Mouse (Mus musculus): ENCODE measurements at regions not wholly inside any gene's neighbourhood (a gene's known extent, or its start where the extent isn't known, plus 50 kb on each side); places are given as distances from the start of the nearest gene placed in this dataset.
"Not testable (repeated sequence)": the region's sequence is repeated elsewhere in the genome, so short reads cannot be mapped to it uniquely, and the experiment has no call there.

DNA sequence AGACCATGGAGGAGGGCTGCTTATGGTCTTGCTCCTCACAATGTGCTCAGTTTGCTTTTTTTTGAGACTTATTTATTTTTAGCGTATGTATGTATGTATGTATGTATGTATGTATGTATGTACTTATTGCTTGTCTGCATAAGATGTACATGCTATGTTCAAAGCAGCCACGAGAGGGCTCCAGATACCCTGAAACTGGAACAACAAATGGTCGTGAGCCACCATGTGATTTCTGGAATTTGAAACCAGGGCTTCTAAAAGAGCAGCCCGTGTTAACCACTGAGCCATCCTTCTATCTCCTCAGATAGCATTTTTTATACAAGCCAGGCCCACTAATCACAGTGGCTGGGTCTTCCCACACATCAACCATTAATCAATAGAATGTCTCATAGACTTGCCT lies 611.2 kb downstream of the 5730507C01Rik start:
- DNase-seq = no peak

DNA sequence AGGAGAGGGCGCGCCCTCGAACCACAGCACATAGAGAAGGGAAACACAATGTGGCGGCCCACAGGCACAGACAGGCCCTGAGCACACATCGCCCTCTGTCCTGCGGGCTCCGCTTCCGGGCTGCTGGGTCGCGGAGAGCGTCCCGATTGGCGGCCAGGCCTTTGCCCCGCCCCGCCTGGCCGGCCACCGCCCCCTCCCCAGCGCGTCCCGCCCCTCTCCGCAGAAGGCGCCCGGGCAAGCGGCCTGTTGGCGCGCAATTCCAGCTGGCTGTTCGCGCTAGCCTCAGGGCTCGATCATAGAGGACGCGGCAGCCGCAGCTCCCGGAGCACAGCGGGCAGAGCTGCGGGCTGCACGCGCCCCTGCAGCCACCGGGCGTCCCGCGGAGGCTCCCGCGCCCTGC lies 661.3 kb downstream of the 5730507C01Rik start:
- no peak for DNase-seq

GRCm38 (mm10) chr12:19192396-19192795 lies 678.1 kb downstream of the 5730507C01Rik start:
- no peak for DNase-seq

GRCm38 (mm10) chr12:19193041-19193440 lies 678.7 kb downstream of the 5730507C01Rik start:
- not testable (repeated sequence) for DNase-seq

GRCm38 (mm10) chr12:19223996-19224395 lies 709.7 kb downstream of the 5730507C01Rik start:
- not testable (repeated sequence) for DNase-seq

DNA sequence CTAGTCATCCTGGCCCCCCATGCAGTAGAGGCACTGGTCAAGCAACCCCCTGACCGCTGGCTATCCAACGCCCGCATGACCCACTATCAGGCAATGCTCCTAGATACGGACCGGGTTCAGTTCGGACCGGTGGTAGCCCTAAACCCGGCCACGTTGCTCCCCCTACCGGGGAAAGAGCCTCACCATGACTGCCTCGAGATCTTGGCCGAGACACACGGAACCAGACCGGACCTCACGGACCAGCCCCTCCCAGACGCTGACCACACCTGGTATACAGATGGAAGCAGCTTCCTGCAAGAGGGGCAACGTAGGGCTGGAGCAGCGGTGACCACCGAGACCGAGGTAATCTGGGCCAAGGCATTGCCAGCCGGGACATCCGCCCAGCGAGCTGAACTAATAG lies 707.6 kb upstream of the Gm21863 start:
- peak; percentile 4 for DNase-seq

GRCm38 (mm10) chr12:19288271-19288890 lies 665.9 kb upstream of the Gm21863 start:
- DNase-seq = peak; percentile 70

DNA sequence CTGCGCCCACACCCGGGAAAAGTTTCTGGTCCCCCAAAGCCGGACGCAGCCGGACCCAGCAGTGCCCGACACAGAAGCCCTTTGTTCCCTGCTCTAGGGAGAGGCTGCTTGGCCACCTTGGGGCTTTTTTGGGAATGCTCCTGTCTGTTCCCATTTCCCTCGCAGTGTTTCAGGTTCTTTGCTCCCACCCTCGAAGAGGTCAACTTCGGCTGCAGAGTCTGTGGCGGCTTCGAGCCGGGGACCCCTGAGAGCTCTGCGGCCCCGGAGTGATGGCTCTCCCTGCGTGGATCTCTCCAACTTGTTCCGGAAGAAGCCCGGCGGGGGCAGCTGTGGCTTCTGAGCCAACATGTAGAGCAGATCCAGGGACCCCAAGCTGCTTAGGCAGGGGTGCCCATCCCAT lies 665.3 kb upstream of the Gm21863 start:
- DNase-seq = not testable (repeated sequence)

DNA sequence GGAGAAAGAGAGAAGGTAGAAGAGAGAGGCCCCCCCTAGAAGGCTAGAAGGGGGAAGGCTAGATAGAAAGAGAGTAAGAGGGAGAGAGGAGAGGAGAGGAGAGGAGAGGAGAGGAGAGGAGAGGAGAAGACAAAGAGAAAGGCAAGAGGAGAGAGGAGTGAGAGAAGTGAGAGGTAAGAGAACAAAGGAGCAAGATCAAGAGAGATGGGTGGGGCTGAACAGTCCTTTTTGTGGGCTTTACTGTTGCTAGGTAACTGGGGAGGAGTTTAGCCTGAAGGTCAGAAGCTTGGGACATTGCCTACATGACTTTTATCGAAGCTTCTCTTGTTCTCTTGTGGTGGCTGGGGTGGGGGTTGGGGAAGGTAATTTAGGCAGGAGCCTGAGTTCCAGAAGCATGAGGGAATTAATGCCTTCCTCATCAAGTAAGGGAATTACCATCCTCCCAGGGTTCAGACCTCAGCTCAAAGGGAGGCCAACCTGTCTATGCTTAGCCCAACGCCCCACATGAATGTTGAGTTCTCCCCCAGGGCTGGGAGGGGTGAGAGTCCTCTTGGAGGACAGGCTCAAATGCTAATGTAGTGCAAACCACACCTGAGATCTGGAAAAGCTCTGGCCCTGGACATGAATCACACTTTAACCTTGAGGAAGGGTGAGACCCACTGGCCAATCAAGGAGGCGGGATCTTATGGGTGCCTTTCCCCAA lies 662.1 kb upstream of the Gm21863 start:
- DNase-seq = not testable (repeated sequence)
